Mouse (Mus musculus): Measurements from ENCODE around the gene Rhbdf1.
"Not testable (repeated sequence)": the region's sequence is repeated elsewhere in the genome, so short reads cannot be mapped to it uniquely, and the experiment has no call there.

The Rhbdf1 gene

GRCm38 (mm10) chr11:32220607-32221224 lies 1.4 kb downstream of the Rhbdf1 start:
- no peak for DNase-seq

GRCm38 (mm10) chr11:32219287-32219686 lies 2.8 kb downstream of the Rhbdf1 start:
- DNase-seq: no peak

GRCm38 (mm10) chr11:32218501-32219050 lies 3.5 kb downstream of the Rhbdf1 start:
- DNase-seq: no peak

- peak; percentile 85 for DNase-seq
Observed at GRCm38 (mm10) chr11:32216851-32217250, 5.2 kb downstream of the Rhbdf1 start.

- DNase-seq: no peak
Observed at GRCm38 (mm10) chr11:32215372-32216162, 6.5 kb downstream of the Rhbdf1 start.

- DNase-seq: no peak
Observed at GRCm38 (mm10) chr11:32210623-32211022, 11.5 kb downstream of the Rhbdf1 start.

- DNase-seq: peak; percentile 98
Observed at GRCm38 (mm10) chr11:32205058-32205873, 16.8 kb downstream of the Rhbdf1 start, which contains the start of gene Snrnp25. TSS of gene Snrnp25 (plus strand) at chr11:32205415.

GRCm38 (mm10) chr11:32201922-32202685 lies 20.0 kb downstream of the Rhbdf1 start:
- no peak for DNase-seq

GRCm38 (mm10) chr11:32200992-32201391 lies 21.1 kb downstream of the Rhbdf1 start:
- DNase-seq: not testable (repeated sequence)

- peak; percentile 39 for DNase-seq
Observed at GRCm38 (mm10) chr11:32200075-32200601, 22.0 kb downstream of the Rhbdf1 start, which contains the start of gene Il9r. TSS of gene Il9r (minus strand) at chr11:32200279.

GRCm38 (mm10) chr11:32199230-32199629 lies 22.9 kb downstream of the Rhbdf1 start:
- no peak for DNase-seq

GRCm38 (mm10) chr11:32198256-32198955 lies 23.7 kb downstream of the Rhbdf1 start:
- no peak for DNase-seq

- no peak for DNase-seq
Observed at GRCm38 (mm10) chr11:32197766-32198165, 24.3 kb downstream of the Rhbdf1 start.

GRCm38 (mm10) chr11:32196727-32197126 lies 25.4 kb downstream of the Rhbdf1 start:
- no peak for DNase-seq

GRCm38 (mm10) chr11:32195867-32196540 lies 26.1 kb downstream of the Rhbdf1 start:
- DNase-seq: peak; percentile 4

GRCm38 (mm10) chr11:32194626-32195025 lies 27.5 kb downstream of the Rhbdf1 start:
- no peak for DNase-seq

GRCm38 (mm10) chr11:32194086-32194485 lies 28.0 kb downstream of the Rhbdf1 start:
- no peak for DNase-seq

GRCm38 (mm10) chr11:32193156-32193555 lies 28.9 kb downstream of the Rhbdf1 start:
- DNase-seq: no peak

GRCm38 (mm10) chr11:32190603-32191110 lies 31.4 kb downstream of the Rhbdf1 start:
- DNase-seq: no peak

GRCm38 (mm10) chr11:32190119-32190518 lies 32.0 kb downstream of the Rhbdf1 start:
- no peak for DNase-seq

Measured in liver (tissue).